Mouse (Mus musculus): Measurements from ENCODE around the gene Med6. TPM values are rescaled to one million over a fixed set of nuclear protein-coding genes. Genes with fewer than 3 reads are reported as not detected.

Gene Med6
- total and polyA plus RNA-seq, 3 experiments = 32.3 to 66.8 (median 47.0) TPM

- Histone ChIP-seq H3K27me3 (replicated peaks) (no peaks in the 10 kb centered on the region), H3K27ac (ENCODE audit: insufficient read depth, low read depth) (no peak overlapping the region), H3K79me2 (replicated peaks; ENCODE audit: control insufficient read depth, extremely low read depth, insufficient read depth, poor library complexity, severe bottlenecking) (no peaks in the 10 kb centered on the region), H3K9me3 (replicated peaks; ENCODE audit: low read length) (no peaks in the 10 kb centered on the region), H3K4me1 (ENCODE audit: control insufficient read depth in 1 of 2, insufficient read depth in 2 of 2) (no peaks in the 10 kb centered on the region), H3K9ac (ENCODE audit: insufficient read depth, low read depth) (no peak overlapping the region), H3K4me2 (ENCODE audit: insufficient read depth, low read depth, poor library complexity, severe bottlenecking) (no peak overlapping the region), H3K4me3 (replicated peaks in 1 of 3; ENCODE audit: low read depth in 2 of 3, low read length in 2 of 3, poor library complexity in 1 of 3) (no peak overlapping the region), H3K36me3 (replicated peaks in 1 of 2; ENCODE audit: control insufficient read depth in 1 of 2, insufficient read depth in 1 of 2, low read length in 1 of 2) (no peaks in the 10 kb centered on the region)
- no peak for DNase-seq (ENCODE audit: extremely low read depth)
- TF ChIP-seq ZC3H11A (IDR thresholded peaks at IDR 0.05; ENCODE audit: low read depth, low read length) (no peak), ZMIZ1 (IDR thresholded peaks at IDR 0.05; ENCODE audit: low read depth, low read length) (no peak), BHLHE40 (IDR thresholded peaks at IDR 0.05; ENCODE audit: low read depth, low read length) (no peak)
- in situ Hi-C loops (cut with MboI; ENCODE audit: low pct_ligation_motif_present, low pct_unique_long_range_greater_than_20kb, low sequenced_read_pairs) (no loop called here), dilution Hi-C loops (cut with MboI; ENCODE audit: extremely low pct_ligation_motif_present, extremely low pct_unique_long_range_greater_than_20kb, low sequenced_read_pairs) (no loop called here)
Measured at GRCm38 (mm10) chr12:81547163-81547562, 47.6 kb downstream of the Med6 start.

- no peaks in the 10 kb centered on the region for H3K27me3 ChIP-seq (replicated peaks)
- DNase-seq (ENCODE audit: extremely low read depth) = peak; percentile 10
- H3K79me2 ChIP-seq (replicated peaks; ENCODE audit: control insufficient read depth, extremely low read depth, insufficient read depth, poor library complexity, severe bottlenecking) = peaks cover 21% of the 10 kb centered on the region
- TF ChIP-seq NRF1 (IDR thresholded peaks at IDR 0.05; ENCODE audit: low read depth, low read length) = no peak
- TF ChIP-seq POLR2AphosphoS2 (IDR thresholded peaks at IDR 0.05; ENCODE audit: low read depth, low read length) = 0 out of 2 replicates have a peak, but pooled peaks have one; percentile 20
- TF ChIP-seq SMC3 (IDR thresholded peaks at IDR 0.05; ENCODE audit: low read depth, low read length) = no peak
- TF ChIP-seq SIN3A (IDR thresholded peaks at IDR 0.05; ENCODE audit: low read length) = no peak; the same call in 1 of the 2 replicates
- no peak for TF ChIP-seq KAT2A (IDR thresholded peaks at IDR 0.05; ENCODE audit: insufficient replicate concordance, low read length)
- peak overlapping the region; percentile 65 to 86 (median 85) for H3K4me3 ChIP-seq (replicated peaks in 1 of 3; ENCODE audit: low read depth in 2 of 3, low read length in 2 of 3, poor library complexity in 1 of 3)
- dilution Hi-C loops (cut with MboI; ENCODE audit: extremely low pct_ligation_motif_present, extremely low pct_unique_long_range_greater_than_20kb, low sequenced_read_pairs) = no loop called here
- H3K9ac ChIP-seq (ENCODE audit: insufficient read depth, low read depth) = peak overlapping the region; percentile 87
- peaks cover 0 to 5% of the 10 kb centered on the region in 2 experiments for H3K36me3 ChIP-seq (replicated peaks in 1 of 2; ENCODE audit: control insufficient read depth in 1 of 2, insufficient read depth in 1 of 2, low read length in 1 of 2)
- H3K4me2 ChIP-seq (ENCODE audit: insufficient read depth, low read depth, poor library complexity, severe bottlenecking) = peak overlapping the region; percentile 75; the same call in 1 of the 2 replicates
- H3K27ac ChIP-seq (ENCODE audit: insufficient read depth, low read depth) = no peak overlapping the region
- H3K4me1 ChIP-seq (ENCODE audit: control insufficient read depth in 1 of 2, insufficient read depth in 2 of 2) = peaks cover 2 to 18% of the 10 kb centered on the region in 2 experiments; a peak in 3 of 4 replicates
- in situ Hi-C loops (cut with MboI; ENCODE audit: low pct_ligation_motif_present, low pct_unique_long_range_greater_than_20kb, low sequenced_read_pairs) = no loop called here
- H3K9me3 ChIP-seq (replicated peaks; ENCODE audit: low read length) = no peaks in the 10 kb centered on the region
Measured at GRCm38 (mm10) chr12:81533029-81533419, 61.8 kb downstream of the Med6 start.

- Histone ChIP-seq H3K27ac (ENCODE audit: insufficient read depth, low read depth) (peak within 1 kb of the TSS; percentile 25), H3K9me3 (replicated peaks; ENCODE audit: low read length) (no peaks in the 10 kb centered on the region), H3K4me1 (ENCODE audit: control insufficient read depth in 1 of 2, insufficient read depth in 2 of 2) (peaks cover 2 to 18% of the 10 kb centered on the region in 2 experiments; a peak in 3 of 4 replicates), H3K4me3 (replicated peaks in 1 of 3; ENCODE audit: low read depth in 2 of 3, low read length in 2 of 3, poor library complexity in 1 of 3) (peak within 1 kb of the TSS; percentile 65 to 86 (median 85)), H3K4me2 (ENCODE audit: insufficient read depth, low read depth, poor library complexity, severe bottlenecking) (peak within 1 kb of the TSS; percentile 90; the same call in 1 of the 2 replicates), H3K27me3 (replicated peaks) (no peaks in the 10 kb centered on the region), H3K9ac (ENCODE audit: insufficient read depth, low read depth) (peak within 1 kb of the TSS; percentile 87), H3K79me2 (replicated peaks; ENCODE audit: control insufficient read depth, extremely low read depth, insufficient read depth, poor library complexity, severe bottlenecking) (peaks cover 22% of the 10 kb centered on the region), H3K36me3 (replicated peaks in 1 of 2; ENCODE audit: control insufficient read depth in 1 of 2, insufficient read depth in 1 of 2, low read length in 1 of 2) (peaks cover 0 to 5% of the 10 kb centered on the region in 2 experiments)
- in situ Hi-C loops (cut with MboI; ENCODE audit: low pct_ligation_motif_present, low pct_unique_long_range_greater_than_20kb, low sequenced_read_pairs) = no loop called here
- peak; percentile 89 for DNase-seq (ENCODE audit: extremely low read depth)
- dilution Hi-C loops (cut with MboI; ENCODE audit: extremely low pct_ligation_motif_present, extremely low pct_unique_long_range_greater_than_20kb, low sequenced_read_pairs) = no loop called here
- TF ChIP-seq MAFK (IDR thresholded peaks at IDR 0.05; ENCODE audit: insufficient replicate concordance, low read length) = no peak
- peak; percentile 62 for TF ChIP-seq TCF12 (IDR thresholded peaks at IDR 0.05; ENCODE audit: low read depth, low read length)
- no peak for TF ChIP-seq PAX5 (IDR thresholded peaks at IDR 0.05; ENCODE audit: low read length)
- peak; percentile 91 for TF ChIP-seq NELFE (IDR thresholded peaks at IDR 0.05; ENCODE audit: low read depth, low read length)
- peak; percentile 74 for TF ChIP-seq IRF4 (IDR thresholded peaks at IDR 0.05; ENCODE audit: low read depth, low read length)
- peak; percentile 72 for TF ChIP-seq SIN3A (IDR thresholded peaks at IDR 0.05; ENCODE audit: low read length)
- peak; percentile 53; the same call in 1 of the 2 replicates for TF ChIP-seq MYC (IDR thresholded peaks at IDR 0.05; ENCODE audit: low read depth, low read length)
- TF ChIP-seq CHD2 (IDR thresholded peaks at IDR 0.05; ENCODE audit: low read length) = no peak
- peak; percentile 69; the same call in 1 of the 2 replicates for TF ChIP-seq ZMIZ1 (IDR thresholded peaks at IDR 0.05; ENCODE audit: low read depth, low read length)
- peak; percentile 80 for TF ChIP-seq TBP (conservative IDR thresholded peaks at IDR 0.05; ENCODE audit: low read depth, low read length)
- no peak for TF ChIP-seq ZC3H11A (IDR thresholded peaks at IDR 0.05; ENCODE audit: low read depth, low read length)
- TF ChIP-seq ELF1 (IDR thresholded peaks at IDR 0.05; ENCODE audit: low read depth, low read length) = peak; percentile 86
- TF ChIP-seq UBTF (IDR thresholded peaks at IDR 0.05; ENCODE audit: low read depth, low read length) = peak; percentile 52; the same call in 1 of the 2 replicates
- no peak for TF ChIP-seq E2F4 (IDR thresholded peaks at IDR 0.05; ENCODE audit: insufficient replicate concordance, low read depth, low read length)
- peak; percentile 93 for TF ChIP-seq POLR2A (IDR thresholded peaks at IDR 0.05; ENCODE audit: low read depth, low read length)
- peak; percentile 96 for TF ChIP-seq HCFC1 (IDR thresholded peaks at IDR 0.05; ENCODE audit: low read depth, low read length)
- TF ChIP-seq EP300 (IDR thresholded peaks at IDR 0.05; ENCODE audit: low read length) = no peak
- no peak; the same call in 1 of the 2 replicates for TF ChIP-seq MXI1 (IDR thresholded peaks at IDR 0.05; ENCODE audit: low read depth, low read length)
- TF ChIP-seq POLR2AphosphoS2 (IDR thresholded peaks at IDR 0.05; ENCODE audit: low read depth, low read length) = peak; percentile 83
- TF ChIP-seq USF2 (conservative IDR thresholded peaks at IDR 0.05; ENCODE audit: low read depth, low read length) = no peak
Measured at GRCm38 (mm10) chr12:81532316-81533028, 62.3 kb downstream of the Med6 start, which contains the start of the genes Gm20498 and Synj2bp. Gene Gm20498, minus strand, starts transcription at chr12:81532905. Gene Synj2bp, minus strand, starts transcription at chr12:81532911.

All from CH12.LX (cell line).